Mouse (Mus musculus) cerebellum, adult 2 months (tissue): Measurements from ENCODE around the gene 9930104L06Rik. TPM values are rescaled to one million over a fixed set of nuclear protein-coding genes. Genes with fewer than 3 reads are reported as not detected.
A peak's percentile ranks its signal among the peaks of the same experiment; 100 is the strongest.

ENCODE experiments used
- DNase-seq, 2 experiments: peaks; one replicate each; pipeline ENCODE4 v3.0.0; 2021
- H3K27ac ChIP-seq: fragments of 200-500 bp; 2 replicates; pipeline ENCODE4 v1.5.1; 2012; ENCODE audit warnings: low read length, control low read depth, inconsistent platforms; ENCODE audit not compliant: insufficient read depth
- H3K27me3 ChIP-seq: fragments of 200-500 bp; 2 replicates; pipeline ENCODE4 v1.6.1; 2012; ENCODE audit warnings: inconsistent platforms, mild to moderate bottlenecking, low read length, moderate library complexity; ENCODE audit not compliant: control insufficient read depth, insufficient read depth
- H3K4me1 ChIP-seq: fragments of 200-500 bp; 2 replicates; pipeline ENCODE4 v1.6.1; 2011; ENCODE audit warnings: low read length; ENCODE audit not compliant: control insufficient read depth, insufficient read depth
- H3K4me3 ChIP-seq: fragments of 200-500 bp; replicated peaks from 2 replicates; pipeline ENCODE3; 2011; ENCODE audit warnings: mild to moderate bottlenecking, low read depth, low read length, control low read depth; ENCODE audit not compliant: insufficient read depth
- CTCF ChIP-seq: fragments of 200-500 bp; IDR thresholded peaks from 2 replicates; pipeline ENCODE4 v1.5.1; 2011; ENCODE audit warnings: low read depth, mild to moderate bottlenecking, control low read depth, low read length, moderate library complexity, borderline replicate concordance; ENCODE audit not compliant: insufficient read depth
- POLR2A ChIP-seq: fragments of 200-500 bp; IDR thresholded peaks from 2 replicates; pipeline ENCODE4 v1.6.1; 2011; ENCODE audit warnings: low read length, control low read depth, borderline replicate concordance; ENCODE audit not compliant: insufficient read depth
- WGBS: fragments of 180-500 bp; shearing (Covaris S2); methylation state at CpG from one replicate; pipeline ENCODE4 v1.1.7; 2018; 5-methylcytosine and 5-hydroxymethylcytosine counted together
- polyA plus RNA-seq: library from polyadenylated mRNA; depleted of rRNA; stranded (reverse); fragments of >200 nt; gene quantifications from 2 replicates; pipeline ENCODE4 v1.2.3, GENCODE M21; 2012; rRNA removed

Gene 9930104L06Rik
- polyA plus RNA-seq: 24.0 TPM in 2 replicates

DNA sequence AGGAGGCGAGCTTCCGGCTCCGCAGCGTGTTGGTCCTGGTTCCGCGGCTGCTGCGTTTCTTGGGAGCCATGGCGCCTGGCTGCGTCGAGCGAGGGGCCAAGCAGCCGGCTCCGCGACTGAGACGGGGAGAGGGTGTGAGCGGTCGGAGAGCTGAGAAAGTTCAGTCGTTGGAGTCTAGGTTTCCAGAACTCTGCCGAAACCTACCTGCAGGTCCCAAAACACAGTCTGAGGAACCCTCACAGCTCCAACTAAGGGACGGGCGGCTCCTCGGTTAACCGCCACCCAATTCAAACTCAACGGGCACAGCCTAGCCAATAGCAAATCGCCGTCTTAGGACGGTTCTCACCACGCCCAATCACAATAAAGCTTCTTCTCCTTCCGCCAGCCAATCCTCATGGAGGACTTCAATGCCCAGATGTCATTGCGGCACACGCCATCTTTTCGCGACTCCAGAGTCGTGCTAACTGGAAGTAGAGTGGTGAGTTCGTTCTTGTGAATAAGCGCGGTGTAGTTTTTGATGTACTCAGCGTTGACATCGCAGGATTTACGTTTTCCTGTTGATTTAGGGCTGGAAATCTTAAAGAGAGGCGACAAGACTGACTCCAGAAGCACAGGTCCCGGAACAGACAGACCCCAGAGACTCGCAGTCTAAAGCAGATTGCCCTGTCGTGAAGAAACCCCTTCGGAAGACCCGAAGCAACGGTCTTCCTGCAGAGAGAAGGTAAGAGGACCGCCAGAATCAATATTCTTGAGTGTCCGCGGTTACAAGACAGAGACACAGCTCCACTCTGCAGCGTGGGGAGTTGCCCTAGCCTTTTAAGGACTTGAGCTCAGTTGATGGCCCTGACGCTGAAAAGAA lies at the start of gene 9930104L06Rik:
Gene 9930104L06Rik (plus strand): TSS at position 436 of the 859 bp plus-strand sequence.
- H3K27me3 ChIP-seq: no peaks in the 10 kb centered on the region
- peak within 1 kb of the TSS; percentile 87 for H3K4me3 ChIP-seq
- DNase-seq: peak; percentile 96
- WGBS: under 1% methylated on average over 52 of the region's 52 CpGs
- no peak for TF ChIP-seq CTCF
- peak; percentile 84; the same call in 1 of the 2 replicates for TF ChIP-seq POLR2A
- H3K27ac ChIP-seq: no peak within 1 kb of the TSS
- no peaks in the 10 kb centered on the region for H3K4me1 ChIP-seq

DNA sequence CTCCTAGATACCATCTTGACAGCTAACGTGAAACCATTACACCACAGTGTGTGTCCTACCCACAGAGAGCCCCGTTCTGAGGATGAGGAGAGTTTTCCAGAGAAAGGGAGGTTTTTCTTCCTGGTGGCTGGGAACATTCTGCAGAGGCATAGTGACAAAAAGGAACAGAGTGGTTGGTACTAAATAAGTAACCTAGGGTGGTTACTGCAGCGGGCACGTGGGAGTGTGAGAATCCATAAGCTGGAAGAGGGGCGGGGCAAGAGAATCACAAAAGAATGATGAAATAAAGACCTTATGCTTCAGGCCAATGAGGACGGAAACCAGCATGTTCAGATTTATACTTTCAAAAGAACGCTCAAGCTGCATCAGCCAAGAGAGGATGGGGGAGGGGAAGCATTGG lies 48.1 kb upstream of the 9930104L06Rik start:
- no peak for DNase-seq

DNA sequence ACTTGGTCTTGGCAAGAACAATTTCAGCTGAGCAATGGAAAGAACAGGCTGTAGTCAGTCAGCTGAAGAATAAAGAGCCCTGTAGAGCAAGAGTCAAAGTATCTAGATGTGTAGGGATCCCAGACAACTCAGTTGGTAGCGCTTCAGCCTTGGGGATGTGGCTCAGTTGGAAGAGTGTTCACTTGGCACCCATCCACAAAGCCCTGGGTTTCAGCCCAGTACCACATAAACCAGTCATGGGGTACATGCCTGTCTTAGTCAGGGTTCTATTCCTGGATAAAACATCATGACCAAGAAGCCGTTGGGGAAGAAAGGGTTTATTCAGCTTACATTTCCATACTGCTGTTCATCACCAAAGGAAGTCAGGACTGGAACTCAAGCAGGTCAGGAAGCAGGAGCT lies 46.9 kb upstream of the 9930104L06Rik start:
- no peak overlapping the region for H3K27ac ChIP-seq
- 63% methylated on average over 2 of the region's 2 CpGs for WGBS
- no peaks in the 10 kb centered on the region for H3K27me3 ChIP-seq
- no peaks in the 10 kb centered on the region for H3K4me1 ChIP-seq
- H3K4me3 ChIP-seq: no peak overlapping the region
- no peak for DNase-seq
- TF ChIP-seq CTCF (no peak), POLR2A (no peak)

More for the DNA sequence above, 48.1 kb upstream of the 9930104L06Rik start:
- no peak overlapping the region for H3K4me3 ChIP-seq
- WGBS: 46% methylated on average over 7 of the region's 7 CpGs
- H3K27me3 ChIP-seq: no peaks in the 10 kb centered on the region; the same call in 1 of the 2 replicates
- no peak for TF ChIP-seq CTCF
- no peak for TF ChIP-seq POLR2A
- no peak overlapping the region for H3K27ac ChIP-seq
- H3K4me1 ChIP-seq: no peaks in the 10 kb centered on the region

DNA sequence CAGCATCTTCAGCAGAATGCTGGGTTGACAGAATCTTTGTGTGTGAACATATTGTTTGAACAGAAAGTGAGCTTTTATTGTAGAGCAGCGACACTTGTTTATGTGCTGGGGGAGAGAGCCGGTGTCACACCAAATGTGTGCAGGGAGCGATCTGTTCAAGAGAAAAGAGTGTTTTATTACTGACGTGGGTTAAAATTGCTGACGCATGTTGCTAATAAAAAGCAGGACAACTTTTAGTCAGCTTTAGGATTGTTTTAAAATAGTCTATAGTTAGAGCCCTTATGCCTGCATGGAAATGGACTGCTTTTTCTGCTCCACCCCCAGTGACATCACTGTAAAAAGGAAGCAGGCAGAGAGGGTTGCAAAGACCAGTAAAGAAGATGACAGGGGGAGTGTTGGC lies 46.0 kb upstream of the 9930104L06Rik start:
- H3K27me3 ChIP-seq: no peaks in the 10 kb centered on the region
- no peak overlapping the region for H3K4me3 ChIP-seq
- no peak overlapping the region for H3K27ac ChIP-seq
- TF ChIP-seq CTCF (no peak), POLR2A (no peak)
- no peak for DNase-seq
- 78% methylated on average over 5 of the region's 5 CpGs for WGBS
- no peaks in the 10 kb centered on the region for H3K4me1 ChIP-seq

DNA sequence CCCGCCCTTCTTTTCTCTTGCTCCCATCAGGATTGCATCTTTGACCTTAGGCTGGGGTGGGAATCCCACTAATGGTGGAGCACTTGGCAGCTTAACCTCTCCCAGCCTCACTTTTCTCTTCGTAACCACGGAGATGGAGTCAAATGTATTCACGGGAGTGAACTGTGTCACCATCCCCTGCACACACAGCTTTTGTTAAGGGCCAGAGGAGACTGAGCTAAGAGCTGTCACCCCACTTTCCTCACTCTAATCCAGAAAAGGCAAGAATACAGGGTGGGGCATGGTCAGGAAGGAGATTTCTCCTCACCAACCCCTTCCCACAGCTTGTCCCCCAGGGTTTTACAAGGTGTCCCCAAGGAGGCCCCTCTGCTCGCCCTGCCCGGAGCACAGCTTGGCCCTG lies 43.1 kb upstream of the 9930104L06Rik start:
- Histone ChIP-seq H3K4me1 (no peaks in the 10 kb centered on the region), H3K4me3 (peak overlapping the region; percentile 81), H3K27me3 (no peaks in the 10 kb centered on the region), H3K27ac (peak overlapping the region; percentile 22; the same call in 1 of the 2 replicates)
- TF ChIP-seq CTCF (no peak), POLR2A (no peak)
- peak in 1 of 2 experiments; percentile 15 for DNase-seq
- 48% methylated on average over 6 of the region's 6 CpGs for WGBS

DNA sequence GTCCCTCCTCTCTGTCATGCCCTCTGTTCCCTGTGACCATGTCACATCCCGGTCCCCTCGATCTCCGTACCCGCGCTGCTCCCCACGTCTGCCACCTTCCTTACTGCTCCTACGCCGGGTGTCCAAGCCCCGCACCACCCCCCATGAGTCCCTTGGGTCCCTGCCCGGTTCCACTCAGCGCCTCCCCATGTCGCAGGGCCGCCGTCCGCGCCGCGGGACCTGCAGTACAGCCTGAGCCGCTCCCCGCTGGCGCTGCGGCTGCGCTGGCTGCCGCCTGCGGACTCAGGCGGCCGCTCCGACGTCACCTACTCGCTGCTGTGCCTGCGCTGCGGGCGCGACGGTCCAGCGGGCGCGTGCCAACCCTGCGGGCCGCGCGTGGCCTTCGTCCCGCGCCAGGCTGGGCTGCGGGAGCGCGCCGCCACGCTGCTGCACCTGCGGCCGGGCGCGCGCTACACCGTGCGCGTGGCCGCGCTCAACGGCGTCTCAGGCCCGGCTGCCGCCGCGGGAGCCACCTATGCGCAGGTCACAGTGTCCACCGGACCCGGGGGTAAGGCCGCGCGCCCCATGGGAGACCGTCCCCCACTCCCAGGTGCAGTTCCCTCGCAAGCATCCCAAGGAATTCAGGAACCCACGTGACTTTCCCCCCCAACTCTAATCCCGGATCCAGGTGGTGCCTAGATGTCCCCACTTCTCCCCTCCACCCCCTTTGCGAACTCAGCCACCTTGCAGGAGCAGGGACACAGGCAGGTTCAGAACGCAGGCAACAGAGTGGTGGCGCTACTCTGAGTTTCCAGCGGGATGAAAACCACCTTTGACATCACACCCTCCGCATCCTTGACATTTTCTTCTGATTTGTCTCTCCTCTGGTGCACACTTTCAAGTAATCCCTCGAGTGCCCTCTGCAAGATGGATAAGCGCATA lies 42.1 kb upstream of the 9930104L06Rik start:
- DNase-seq: peak; percentile 83 to 86
- H3K27me3 ChIP-seq: no peaks in the 10 kb centered on the region
- H3K27ac ChIP-seq: peak overlapping the region; percentile 45
- 1% methylated on average over 83 of the region's 83 CpGs for WGBS
- H3K4me3 ChIP-seq: peak overlapping the region; percentile 81
- TF ChIP-seq POLR2A: peak; percentile 48
- TF ChIP-seq CTCF: peak; percentile 20; the same call in 1 of the 2 replicates
- no peaks in the 10 kb centered on the region for H3K4me1 ChIP-seq

DNA sequence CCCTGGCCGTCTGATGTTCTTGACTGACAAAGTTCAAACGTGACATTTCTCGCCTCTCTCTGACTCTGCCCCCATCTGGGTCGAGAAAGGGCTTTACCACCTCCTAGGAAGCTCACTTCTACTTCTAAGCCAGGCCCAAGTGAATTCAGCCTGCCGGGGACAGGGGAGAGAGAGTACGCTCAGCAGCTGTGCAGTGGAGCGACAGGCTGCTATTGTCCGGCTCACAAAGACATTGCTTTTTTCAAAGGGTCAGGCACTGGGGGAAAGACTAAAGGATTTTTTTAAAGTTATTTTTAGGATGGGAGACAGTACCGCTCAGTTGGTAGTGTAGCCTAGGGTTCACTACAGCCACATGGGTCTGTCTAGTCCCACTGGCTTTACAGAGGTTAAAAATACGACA lies 38.4 kb upstream of the 9930104L06Rik start:
- Histone ChIP-seq H3K27me3 (no peaks in the 10 kb centered on the region), H3K27ac (no peak overlapping the region), H3K4me3 (no peak overlapping the region), H3K4me1 (peaks cover 2% of the 10 kb centered on the region; the same call in 1 of the 2 replicates)
- TF ChIP-seq CTCF (no peak), POLR2A (no peak)
- DNase-seq: no peak
- WGBS: 46% methylated on average over 10 of the region's 10 CpGs
